14 mouse cellular contexts compared by ENCODE assay signal in genomic region chr6:94627714-94628595, GRCm38 (mm10).
DNase-seq lines count a peak whose midpoint lies in the region; ATAC-seq and TF ChIP-seq lines count a peak whose summit lies in the region.
"Had no signal": no experiment of that assay in that cellular context is flagged by ENCODE, and none has a peak within 500 bp of the region (broad histone marks: within the 10 kb centered on the region; RNA-seq: fewer than 3 reads in every experiment).

No protein-coding gene starts in this region.

- peaks cover 9% of the 10 kb centered on the region for H3K79me2 ChIP-seq in myocyte (ENCODE audit: control insufficient read depth, insufficient read depth)

- peak overlapping the region; percentile 85 for H3K27ac ChIP-seq in hindbrain, embryonic 10.5 days
- no peak overlapping the region for H3K27ac ChIP-seq in hindbrain, embryonic 11.5 days (ENCODE audit: low read depth, low read length)
- H3K27ac ChIP-seq in hindbrain, postnatal 0 days = peak overlapping the region; percentile 87
- H3K27ac ChIP-seq: liver, embryonic 15.5 days had no signal

- H3K4me1 ChIP-seq in hindbrain, embryonic 10.5 days (replicated peaks) = peaks cover 65% of the 10 kb centered on the region
- H3K4me1 ChIP-seq in hindbrain, embryonic 11.5 days (replicated peaks; ENCODE audit: control insufficient read depth, insufficient read depth, low read length) = peaks cover 13% of the 10 kb centered on the region
- peaks cover 9% of the 10 kb centered on the region for H3K4me1 ChIP-seq in hindbrain, postnatal 0 days (ENCODE audit: insufficient read depth, low read length)
- H3K4me1 ChIP-seq: liver, embryonic 15.5 days had no signal

- no peak for TF ChIP-seq CTCF in hindbrain, postnatal 0 days (IDR thresholded peaks at IDR 0.05; ENCODE audit: low read depth)

- peak; percentile 30 to 42 for DNase-seq in cerebellum, postnatal 25 days
- no peak for DNase-seq in cerebellum, adult 11 months
- DNase-seq in hindbrain, embryonic 10.5 days (ENCODE audit: low spot score) = no peak
- DNase-seq in hindbrain, embryonic 11.5 days (ENCODE audit: low spot score) = no peak
- DNase-seq in hindbrain, postnatal 0 days (ENCODE audit: low spot score) = no peak
- DNase-seq in adrenal gland, postnatal 25 days = no peak
- no peak for DNase-seq in B cell, adult 2 months
- DNase-seq: gastrocnemius, postnatal 10 days; heart, postnatal 36 days; kidney, postnatal 14 days; thymus, adult 2 months had no signal

- no peak overlapping the region for H3ac ChIP-seq in myocyte (ENCODE audit: control insufficient read depth, insufficient read length)

- 64% methylated on average over 15 of the region's 15 CpGs for WGBS in hindbrain, embryonic 10.5 days
- WGBS in hindbrain, embryonic 11.5 days = 66% methylated on average over 15 of the region's 15 CpGs
- WGBS in hindbrain, postnatal 0 days = 38% methylated on average over 15 of the region's 15 CpGs

- ATAC-seq in hindbrain, embryonic 11.5 days (ENCODE audit: low FRiP score) = no peak
- no peak for ATAC-seq in hindbrain, postnatal 0 days

- no peak overlapping the region for H3K9ac ChIP-seq in hindbrain, embryonic 11.5 days (ENCODE audit: low read depth, low read length)
- H3K9ac ChIP-seq in hindbrain, postnatal 0 days (replicated peaks; ENCODE audit: low read length) = peak overlapping the region; percentile 37; the same call in 1 of the 2 replicates
- H3K9ac ChIP-seq: liver, embryonic 15.5 days had no signal

- no peak overlapping the region for H3K4me2 ChIP-seq in hindbrain, embryonic 11.5 days (replicated peaks; ENCODE audit: low read depth, low read length)
- H3K4me2 ChIP-seq in hindbrain, postnatal 0 days (ENCODE audit: low read depth, low read length) = no peak overlapping the region
- no peak overlapping the region for H3K4me2 ChIP-seq in myocyte (ENCODE audit: low read depth)
- H3K4me2 ChIP-seq: liver, embryonic 15.5 days had no signal

- no peak for TF ChIP-seq POLR2A in myocyte (IDR thresholded peaks at IDR 0.05; ENCODE audit: insufficient read length, low read depth)

- no peaks in the 10 kb centered on the region for H3K9me3 ChIP-seq in hindbrain, embryonic 10.5 days
- H3K9me3 ChIP-seq in hindbrain, embryonic 11.5 days (ENCODE audit: control insufficient read depth, low read length) = no peaks in the 10 kb centered on the region
- no peaks in the 10 kb centered on the region for H3K9me3 ChIP-seq in hindbrain, postnatal 0 days (ENCODE audit: low read length)
- H3K9me3 ChIP-seq: G1E; liver, embryonic 15.5 days had no signal

- no peaks in the 10 kb centered on the region for H3K27me3 ChIP-seq in hindbrain, embryonic 10.5 days (ENCODE audit: insufficient read depth, poor library complexity, severe bottlenecking)
- H3K27me3 ChIP-seq in hindbrain, embryonic 11.5 days (ENCODE audit: control insufficient read depth, insufficient read depth, low read length) = no peaks in the 10 kb centered on the region
- H3K27me3 ChIP-seq in hindbrain, postnatal 0 days (ENCODE audit: insufficient read depth, low read length) = no peaks in the 10 kb centered on the region
- H3K27me3 ChIP-seq in myocyte (ENCODE audit: control insufficient read depth, insufficient read depth, insufficient read length) = no peaks in the 10 kb centered on the region
- H3K27me3 ChIP-seq: liver, embryonic 15.5 days had no signal

- H3K4me3 ChIP-seq in hindbrain, embryonic 10.5 days = no peak overlapping the region
- H3K4me3 ChIP-seq in hindbrain, embryonic 11.5 days (ENCODE audit: low read depth, low read length) = no peak overlapping the region
- no peak overlapping the region for H3K4me3 ChIP-seq in hindbrain, postnatal 0 days (ENCODE audit: low read length)
- H3K4me3 ChIP-seq in myocyte = no peak overlapping the region
- H3K4me3 ChIP-seq: liver, embryonic 15.5 days had no signal

- peaks cover 71% of the 10 kb centered on the region for H3K36me3 ChIP-seq in hindbrain, embryonic 10.5 days
- no peaks in the 10 kb centered on the region for H3K36me3 ChIP-seq in hindbrain, embryonic 11.5 days (ENCODE audit: control insufficient read depth, insufficient read depth, low read length)
- H3K36me3 ChIP-seq in hindbrain, postnatal 0 days (ENCODE audit: insufficient read depth, low read length) = no peaks in the 10 kb centered on the region; the same call in 1 of the 2 replicates
- peaks cover 10% of the 10 kb centered on the region for H3K36me3 ChIP-seq in myocyte (ENCODE audit: control insufficient read depth, insufficient read depth)
- H3K36me3 ChIP-seq: liver, embryonic 15.5 days had no signal

TF ChIP-seq in myocyte, 11 proteins besides CTCF, POLR2A, EP300 and RAD21:
- TF ChIP-seq MAX (IDR thresholded peaks at IDR 0.05; ENCODE audit: low read depth) = no peak
- TF ChIP-seq MYOD1 (IDR thresholded peaks at IDR 0.05; ENCODE audit: control insufficient read depth in 1 of 3, insufficient read length in 2 of 3, low read depth in 2 of 3) = peak in 2 of 3 experiments; percentile 18 to 29

Comparison
In these comparisons a context has a peak if more than half of its experiments do, and no peak if none do; other contexts are left out.
1. DNase-seq: peak in cerebellum, postnatal 25 days (2 of 2); none in cerebellum, adult 11 months (single experiment), hindbrain, embryonic 10.5 days (single experiment), hindbrain, embryonic 11.5 days (single experiment), hindbrain, postnatal 0 days (single experiment), adrenal gland, postnatal 25 days (single experiment) and B cell, adult 2 months (0 of 2).